Mouse (Mus musculus) heart, postnatal 0 days (tissue): ENCODE data around the gene Gzmm.

Source experiments
- CTCF ChIP-seq: IDR thresholded peaks from 2 replicates; pipeline ENCODE4 v1.5.1; 2016; ENCODE audit warnings: antibody characterized with exemption, control low read depth, low read depth
- EP300 ChIP-seq: IDR thresholded peaks from 2 replicates; pipeline ENCODE4 v1.6.1; 2016; ENCODE audit warnings: antibody characterized with exemption, low read depth

- TF ChIP-seq EP300, result no peak
- no peak for TF ChIP-seq CTCF
Measured at GRCm38 (mm10) chr10:79733847-79734246, 45.0 kb downstream of the Gzmm start.
